Mouse (Mus musculus) limb, embryonic 13.5 days (tissue): ENCODE data around the gene Tceal8. TPM values are rescaled to one million over a fixed set of nuclear protein-coding genes. Genes with fewer than 3 reads are reported as not detected.
"Not testable (repeated sequence)": the region's sequence is repeated elsewhere in the genome, so short reads cannot be mapped to it uniquely, and the experiment has no call there.

Source experiments
- ATAC-seq: fragments of 200-750 bp; cut with Nextera tagmentation; 2 replicates; pipeline ENCODE4 v1.8.0; 2017; ENCODE audit warnings: low read depth, moderate number of reproducible peaks, moderate TSS enrichment; ENCODE audit not compliant: low FRiP score
- H3K27ac ChIP-seq: fragments of 300-500 bp; sonication (generic); 2 replicates; pipeline ENCODE4 v1.5.1; 2015; ENCODE audit warnings: inconsistent platforms, mild to moderate bottlenecking, moderate library complexity
- H3K27me3 ChIP-seq: fragments of 300-500 bp; sonication (generic); 2 replicates; pipeline ENCODE4 v1.6.1; 2015; ENCODE audit warnings: mild to moderate bottlenecking, inconsistent platforms
- H3K36me3 ChIP-seq: fragments of 300-500 bp; sonication (generic); 2 replicates; pipeline ENCODE4 v1.6.1; 2015; ENCODE audit warnings: inconsistent platforms, mild to moderate bottlenecking, moderate library complexity
- H3K4me1 ChIP-seq: fragments of 300-500 bp; sonication (generic); 2 replicates; pipeline ENCODE4 v1.6.1; 2015; ENCODE audit warnings: inconsistent platforms
- H3K4me2 ChIP-seq: fragments of 300-500 bp; sonication (generic); replicated peaks from 2 replicates; pipeline ENCODE4 v1.6.1; 2015; ENCODE audit warnings: inconsistent platforms, mild to moderate bottlenecking, moderate library complexity
- H3K4me3 ChIP-seq: fragments of 300-500 bp; sonication (generic); 2 replicates; pipeline ENCODE4 v1.5.1; 2015; ENCODE audit warnings: moderate library complexity, mild to moderate bottlenecking, inconsistent platforms
- H3K9ac ChIP-seq: fragments of 300-500 bp; sonication (generic); 2 replicates; pipeline ENCODE4 v1.6.1; 2015; ENCODE audit warnings: mild to moderate bottlenecking, inconsistent platforms
- H3K9me3 ChIP-seq: fragments of 300-500 bp; sonication (generic); 2 replicates; pipeline ENCODE4 v1.6.1; 2016; ENCODE audit warnings: inconsistent platforms
- WGBS: fragments of 180-500 bp; shearing (Covaris S2); methylation state at CpG from one replicate; pipeline ENCODE4 v1.1.7; 2015; 5-methylcytosine and 5-hydroxymethylcytosine counted together
- polyA plus RNA-seq: library from polyadenylated mRNA; unstranded; fragments of >200 nt; fragmentation: Nextera tagmentation; extraction: Ambion mirVana; gene quantifications from 2 replicates; pipeline ENCODE4 v1.2.1, GENCODE M21; 2015

The Tceal8 gene
- 217 and 223 TPM in 2 replicates for polyA plus RNA-seq

DNA sequence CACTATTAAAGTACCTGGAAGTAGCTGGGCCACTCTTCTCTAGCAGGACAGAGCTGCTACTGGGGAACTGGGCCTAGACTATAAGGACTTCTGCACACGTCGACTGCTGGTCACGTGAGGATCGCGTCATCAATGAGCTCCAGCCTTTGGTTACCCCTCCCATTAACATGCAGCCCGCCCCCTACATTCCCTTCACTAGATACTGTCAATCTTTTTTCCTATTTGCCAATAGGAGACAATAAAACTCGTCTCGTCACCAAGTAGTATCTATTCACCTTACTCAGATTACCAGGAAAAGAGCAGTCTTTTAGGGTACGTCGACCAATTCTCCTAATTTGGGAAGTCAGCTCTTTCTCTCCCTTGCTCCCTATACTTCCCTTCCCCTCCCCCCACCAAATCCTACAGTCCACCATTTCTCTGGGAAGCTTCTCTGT, at the start of gene Tceal8:
Tceal8 (minus strand) TSS at position 225 of the 434 bp plus-strand sequence.
- Histone ChIP-seq H3K9ac (peak within 1 kb of the TSS; percentile 77), H3K4me1 (peaks cover 3% of the 10 kb centered on the region; the same call in 1 of the 2 replicates), H3K27ac (peak within 1 kb of the TSS; percentile 85), H3K36me3 (peaks cover 6% of the 10 kb centered on the region), H3K9me3 (no peaks in the 10 kb centered on the region), H3K27me3 (peaks cover 18% of the 10 kb centered on the region; the same call in 1 of the 2 replicates), H3K4me2 (peak within 1 kb of the TSS; percentile 63), H3K4me3 (peak within 1 kb of the TSS; percentile 59)
- peak; percentile 98 for ATAC-seq
- 18% methylated on average over 10 of the region's 10 CpGs for WGBS

DNA sequence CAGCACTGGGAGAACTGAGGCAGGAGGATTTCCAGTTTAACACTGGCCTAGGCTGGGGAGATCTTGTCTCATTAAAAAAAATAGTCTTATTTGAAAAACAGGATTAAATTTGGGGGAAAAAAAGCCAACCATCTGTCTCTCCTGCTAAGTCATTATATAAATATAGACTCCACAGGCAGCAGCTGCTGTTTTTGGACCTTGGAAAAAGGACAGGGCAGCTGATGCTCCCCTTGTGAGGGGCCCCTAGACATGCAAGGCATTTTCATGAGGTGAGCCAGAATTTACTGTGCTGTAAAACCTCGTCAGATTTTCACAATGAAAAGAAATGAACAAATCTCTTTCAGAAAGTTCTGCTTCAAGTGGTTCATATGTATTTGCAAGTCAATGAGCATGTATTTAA, 44.2 kb upstream of the Tceal8 start:
- Histone ChIP-seq H3K27ac (no peak overlapping the region), H3K4me1 (no peaks in the 10 kb centered on the region), H3K27me3 (peaks cover 8% of the 10 kb centered on the region; the same call in 1 of the 2 replicates), H3K4me2 (no peak overlapping the region), H3K36me3 (no peaks in the 10 kb centered on the region), H3K4me3 (no peak overlapping the region), H3K9me3 (no peaks in the 10 kb centered on the region), H3K9ac (no peak overlapping the region)
- 31% methylated on average over 1 of the region's 1 CpGs for WGBS
- no peak for ATAC-seq

DNA sequence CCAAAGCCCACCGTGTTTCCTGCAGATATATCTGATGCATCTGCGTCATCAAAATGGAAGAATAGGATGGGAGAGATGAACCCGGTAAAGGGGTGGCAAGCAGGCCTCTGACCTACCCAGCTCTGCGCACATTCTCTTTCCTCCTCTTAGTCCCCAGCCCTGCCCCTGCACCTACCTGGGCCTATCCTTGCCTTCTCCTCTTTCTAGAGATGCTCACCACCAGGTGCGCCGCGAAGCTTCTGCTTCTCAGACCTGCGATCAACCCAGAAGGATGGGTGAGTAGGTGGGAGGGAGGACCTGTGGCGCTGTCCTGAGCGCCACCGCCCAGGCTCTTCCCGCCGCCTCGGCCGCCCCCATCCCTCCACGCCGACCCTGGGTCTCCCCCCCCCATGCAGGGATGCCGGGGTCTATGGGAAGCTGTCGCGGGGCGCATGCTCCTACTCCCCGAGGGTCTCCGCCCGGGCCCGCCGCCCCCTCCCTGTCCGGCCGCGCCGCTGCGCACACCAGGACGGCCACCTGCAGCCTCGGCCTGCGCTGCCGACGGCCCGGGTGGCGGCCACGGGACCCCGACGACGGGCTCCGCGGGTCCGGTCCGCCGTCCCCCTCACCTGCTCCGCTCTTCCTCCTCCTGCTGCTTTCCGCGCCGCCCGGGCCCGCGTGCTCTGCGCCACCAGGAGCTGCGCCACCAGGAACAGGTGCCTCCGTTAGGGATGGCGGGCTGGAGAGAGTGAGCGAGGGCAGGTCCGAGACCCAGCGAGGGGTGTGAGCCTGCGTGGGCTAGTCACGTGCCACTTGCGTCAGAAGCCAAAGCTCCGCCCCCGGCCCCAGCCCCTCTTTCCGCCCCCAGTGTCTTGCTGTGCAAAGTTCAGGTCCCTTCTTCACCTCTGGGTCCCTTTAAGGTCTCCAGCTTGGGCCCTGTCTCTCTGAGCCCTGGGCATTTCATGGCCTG, 42.9 kb upstream of the Tceal8 start, which contains the start of the genes Tceal7 and Bex1:
Tceal7 (plus strand) TSS at position 51 of the 949 bp plus-strand sequence.
Bex1 (minus strand) TSS at position 785 of the 949 bp plus-strand sequence.
- H3K4me2 ChIP-seq, result peak within 1 kb of the TSS; percentile 59
- not testable (repeated sequence) for H3K9ac ChIP-seq, H3K36me3 ChIP-seq, H3K27ac ChIP-seq, H3K4me1 ChIP-seq, H3K9me3 ChIP-seq, H3K27me3 ChIP-seq
- H3K4me3 ChIP-seq, result peak within 1 kb of the TSS; percentile 42
- peak; percentile 86 for ATAC-seq
- WGBS, result 15% methylated on average over 9 of the region's 67 CpGs

DNA sequence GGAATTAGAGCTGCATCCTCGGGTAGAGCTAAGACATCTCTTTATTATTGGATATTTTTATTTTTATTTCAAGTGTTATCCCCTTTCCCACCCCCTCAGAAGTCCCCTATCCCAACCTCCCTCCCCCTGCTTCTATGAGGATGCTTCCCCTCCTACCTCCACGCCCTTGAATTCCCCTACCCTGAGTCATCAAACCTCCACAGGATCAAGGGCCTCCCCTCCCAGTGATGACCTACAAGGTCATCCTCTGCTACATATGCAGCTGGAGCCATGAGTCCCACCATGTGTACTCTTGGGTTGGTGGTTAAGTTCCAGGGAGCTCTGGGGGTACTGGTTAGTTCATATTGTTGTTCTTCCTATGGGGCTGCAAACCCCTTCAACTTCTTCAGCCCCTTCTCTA, 41.3 kb upstream of the Tceal8 start:
- H3K36me3 ChIP-seq, result no peaks in the 10 kb centered on the region
- no peak for ATAC-seq
- H3K27me3 ChIP-seq, result peaks cover 12% of the 10 kb centered on the region; the same call in 1 of the 2 replicates
- no peak overlapping the region for H3K4me2 ChIP-seq
- no peaks in the 10 kb centered on the region for H3K9me3 ChIP-seq
- no peak overlapping the region for H3K4me3 ChIP-seq
- 63% methylated on average over 2 of the region's 2 CpGs for WGBS
- H3K27ac ChIP-seq, result no peak overlapping the region
- H3K9ac ChIP-seq, result no peak overlapping the region
- no peaks in the 10 kb centered on the region for H3K4me1 ChIP-seq

DNA sequence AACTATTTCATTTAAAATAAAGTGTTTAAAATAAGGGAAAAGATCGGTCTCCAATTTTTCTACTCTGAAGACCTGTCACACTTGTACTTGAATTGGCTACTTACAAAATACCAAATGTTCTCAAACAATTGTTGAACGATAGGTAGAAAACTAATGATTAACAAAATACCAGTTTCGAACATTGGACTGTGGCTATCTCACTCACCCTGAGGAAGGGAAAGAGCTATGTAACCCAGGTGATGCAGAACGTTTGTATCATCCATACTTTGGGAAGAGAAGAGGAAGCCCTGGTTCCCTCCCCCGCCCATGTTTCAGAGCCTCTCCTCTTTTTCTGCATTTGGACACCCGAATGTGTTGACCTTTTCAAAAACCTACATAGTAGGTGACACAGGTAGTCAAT, 32.3 kb upstream of the Tceal8 start:
- no peaks in the 10 kb centered on the region for H3K4me1 ChIP-seq
- peaks cover 6% of the 10 kb centered on the region; the same call in 1 of the 2 replicates for H3K27me3 ChIP-seq
- no peak for ATAC-seq
- no peaks in the 10 kb centered on the region for H3K36me3 ChIP-seq
- 74% methylated on average over 6 of the region's 6 CpGs for WGBS
- no peak overlapping the region for H3K4me3 ChIP-seq
- H3K27ac ChIP-seq, result no peak overlapping the region
- H3K4me2 ChIP-seq, result no peak overlapping the region
- no peak overlapping the region for H3K9ac ChIP-seq
- no peaks in the 10 kb centered on the region for H3K9me3 ChIP-seq

DNA sequence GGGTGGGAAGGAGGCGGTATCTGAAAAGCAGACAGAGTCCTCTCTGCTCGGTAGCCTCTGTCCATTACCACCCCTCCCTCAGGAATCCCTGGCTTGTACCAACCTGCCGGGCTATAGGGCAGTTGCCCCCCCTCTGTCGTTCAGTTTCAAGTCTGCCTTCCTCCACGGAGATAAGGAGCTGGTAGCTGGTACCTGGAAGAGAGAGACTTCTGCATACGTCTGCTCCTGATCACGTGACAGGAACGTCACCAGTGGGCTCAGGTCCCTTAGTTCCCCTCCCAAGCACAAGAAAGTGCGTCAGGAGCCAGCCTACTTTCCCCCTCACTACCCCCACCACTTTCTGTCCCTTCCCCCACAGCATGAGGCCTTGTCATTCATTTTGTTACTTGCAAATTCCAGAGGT, 31.5 kb upstream of the Tceal8 start, which contains the start of gene Tceal5:
Tceal5 (minus strand) TSS at position 213 of the 403 bp plus-strand sequence.
- H3K4me3 ChIP-seq, result peak within 1 kb of the TSS; percentile 48
- no peaks in the 10 kb centered on the region for H3K36me3 ChIP-seq
- peak within 1 kb of the TSS; percentile 64 for H3K4me2 ChIP-seq
- peak within 1 kb of the TSS; percentile 55 for H3K9ac ChIP-seq
- H3K27ac ChIP-seq, result no peak within 1 kb of the TSS
- H3K9me3 ChIP-seq, result no peaks in the 10 kb centered on the region
- 10% methylated on average over 9 of the region's 9 CpGs for WGBS
- peaks cover 4% of the 10 kb centered on the region; the same call in 1 of the 2 replicates for H3K27me3 ChIP-seq
- no peaks in the 10 kb centered on the region for H3K4me1 ChIP-seq
- peak; percentile 85 for ATAC-seq

DNA sequence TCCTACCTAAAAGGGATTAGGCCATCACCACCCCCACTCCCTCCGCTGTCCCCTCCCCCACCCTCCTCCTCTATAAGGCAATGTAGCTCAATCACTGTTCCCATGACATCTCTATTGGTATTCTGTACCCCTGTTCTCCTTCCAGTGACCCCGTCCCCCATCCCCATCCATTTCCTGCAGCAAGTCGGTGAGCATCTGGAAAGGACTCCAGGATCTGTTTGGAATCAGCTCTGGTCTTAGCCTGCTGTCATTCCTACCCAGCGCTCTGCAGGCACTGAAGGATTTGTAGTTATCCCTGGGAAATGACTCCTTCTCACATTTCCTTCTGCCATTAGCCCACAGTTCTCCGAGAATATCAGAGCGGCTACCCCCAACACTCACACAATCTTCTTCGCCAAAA, 31.1 kb upstream of the Tceal8 start:
- peak; percentile 59; the same call in 1 of the 2 replicates for ATAC-seq

DNA sequence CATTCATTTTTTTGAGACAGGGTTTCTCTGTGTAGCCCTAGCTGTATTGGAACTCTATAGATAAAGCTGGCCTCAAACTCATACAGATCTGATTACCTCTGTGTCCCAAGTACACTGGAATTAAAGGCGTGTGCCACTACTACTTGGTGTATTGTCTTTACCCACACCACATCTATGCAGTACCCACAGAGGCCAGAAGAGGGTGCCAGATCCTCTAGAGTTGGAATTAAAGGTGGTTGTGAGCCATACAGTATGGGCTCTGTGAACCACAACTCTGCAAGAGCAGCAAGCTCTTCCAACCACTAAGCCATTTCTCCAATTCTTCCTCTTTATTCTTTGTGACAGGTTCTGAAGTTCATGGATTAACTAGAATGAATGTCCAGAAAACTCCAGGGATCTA, 24.7 kb upstream of the Tceal8 start:
- H3K36me3 ChIP-seq, result no peaks in the 10 kb centered on the region
- ATAC-seq, result no peak
- no peaks in the 10 kb centered on the region for H3K4me1 ChIP-seq
- H3K27me3 ChIP-seq, result no peaks in the 10 kb centered on the region
- no peak overlapping the region for H3K4me2 ChIP-seq
- WGBS, result 60% methylated on average over 1 of the region's 1 CpGs
- no peaks in the 10 kb centered on the region for H3K9me3 ChIP-seq
- no peak overlapping the region for H3K9ac ChIP-seq
- H3K27ac ChIP-seq, result no peak overlapping the region
- no peak overlapping the region for H3K4me3 ChIP-seq

More for the DNA sequence above, 31.1 kb upstream of the Tceal8 start:
- H3K27ac ChIP-seq, result no peak overlapping the region
- peak overlapping the region; percentile 55 for H3K9ac ChIP-seq
- 12% methylated on average over 7 of the region's 7 CpGs for WGBS
- peak overlapping the region; percentile 48 for H3K4me3 ChIP-seq
- no peaks in the 10 kb centered on the region for H3K4me1 ChIP-seq
- H3K27me3 ChIP-seq, result peaks cover 4% of the 10 kb centered on the region; the same call in 1 of the 2 replicates
- peak overlapping the region; percentile 64 for H3K4me2 ChIP-seq
- H3K36me3 ChIP-seq, result no peaks in the 10 kb centered on the region
- no peaks in the 10 kb centered on the region for H3K9me3 ChIP-seq

DNA sequence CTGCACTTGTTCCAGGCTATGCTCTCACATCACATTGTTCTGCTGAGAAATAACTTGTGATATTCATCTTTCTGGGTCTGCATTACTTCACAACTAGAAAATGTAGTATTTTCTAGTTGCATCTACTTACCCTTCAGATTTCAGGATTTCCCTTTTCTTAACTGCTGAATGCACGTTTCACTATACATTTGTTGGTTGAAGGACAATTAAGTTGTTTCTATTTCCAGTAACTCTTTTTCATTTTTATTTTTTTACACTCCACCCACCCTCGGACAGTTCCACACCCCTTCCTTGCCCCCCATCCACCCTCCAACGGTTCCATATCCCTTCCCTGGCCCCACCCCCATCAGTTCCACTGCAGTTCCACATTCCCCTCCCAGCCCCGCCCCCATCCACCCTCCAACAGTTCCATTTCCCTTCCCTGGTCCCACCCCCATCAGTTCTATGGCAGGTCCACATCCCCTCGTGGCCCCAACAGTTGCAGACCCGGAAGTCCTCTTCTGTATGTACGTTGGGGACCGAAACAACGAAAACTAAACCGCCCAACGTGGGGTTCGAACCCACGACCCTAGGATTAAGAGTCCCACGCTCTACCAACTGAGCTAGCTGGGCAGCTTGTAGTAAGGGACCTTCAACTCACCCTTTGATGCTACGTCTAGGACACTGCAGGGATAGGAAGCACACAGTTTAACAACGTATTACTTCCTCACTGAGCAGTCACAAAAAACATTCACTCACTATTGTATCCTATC, 23.2 kb upstream of the Tceal8 start:
- H3K36me3 ChIP-seq, result no peaks in the 10 kb centered on the region
- H3K4me2 ChIP-seq, result no peak overlapping the region
- no peaks in the 10 kb centered on the region for H3K9me3 ChIP-seq
- WGBS, result 83% methylated on average over 16 of the region's 16 CpGs
- H3K9ac ChIP-seq, result no peak overlapping the region
- H3K27me3 ChIP-seq, result no peaks in the 10 kb centered on the region
- H3K27ac ChIP-seq, result no peak overlapping the region
- no peak overlapping the region for H3K4me3 ChIP-seq
- no peaks in the 10 kb centered on the region for H3K4me1 ChIP-seq
- ATAC-seq, result no peak

DNA sequence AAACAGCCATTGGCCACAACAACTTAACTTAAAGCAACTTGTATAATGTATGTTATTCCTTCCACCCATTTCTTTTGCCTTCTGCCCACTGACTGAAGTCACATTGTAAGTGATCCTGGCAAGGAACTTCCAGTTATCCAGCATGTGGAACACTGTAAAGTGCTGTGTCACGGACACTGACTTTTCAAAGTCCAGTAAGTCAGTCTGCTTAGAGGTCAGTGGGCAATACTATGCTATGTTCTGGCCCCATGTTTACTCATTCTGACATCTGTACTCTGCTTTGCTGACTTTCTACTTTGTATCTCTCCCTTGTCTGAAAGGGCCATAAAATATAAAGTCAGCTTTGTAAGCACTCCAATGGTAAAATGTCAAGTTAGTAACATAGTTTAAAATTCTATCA, 11.0 kb upstream of the Tceal8 start:
- Histone ChIP-seq H3K27ac (no peak overlapping the region), H3K4me1 (no peaks in the 10 kb centered on the region), H3K4me2 (no peak overlapping the region), H3K36me3 (no peaks in the 10 kb centered on the region), H3K4me3 (no peak overlapping the region), H3K27me3 (peaks cover 9% of the 10 kb centered on the region; the same call in 1 of the 2 replicates), H3K9ac (no peak overlapping the region), H3K9me3 (no peaks in the 10 kb centered on the region)
- no peak for ATAC-seq
- WGBS, result 82% methylated on average over 1 of the region's 1 CpGs

DNA sequence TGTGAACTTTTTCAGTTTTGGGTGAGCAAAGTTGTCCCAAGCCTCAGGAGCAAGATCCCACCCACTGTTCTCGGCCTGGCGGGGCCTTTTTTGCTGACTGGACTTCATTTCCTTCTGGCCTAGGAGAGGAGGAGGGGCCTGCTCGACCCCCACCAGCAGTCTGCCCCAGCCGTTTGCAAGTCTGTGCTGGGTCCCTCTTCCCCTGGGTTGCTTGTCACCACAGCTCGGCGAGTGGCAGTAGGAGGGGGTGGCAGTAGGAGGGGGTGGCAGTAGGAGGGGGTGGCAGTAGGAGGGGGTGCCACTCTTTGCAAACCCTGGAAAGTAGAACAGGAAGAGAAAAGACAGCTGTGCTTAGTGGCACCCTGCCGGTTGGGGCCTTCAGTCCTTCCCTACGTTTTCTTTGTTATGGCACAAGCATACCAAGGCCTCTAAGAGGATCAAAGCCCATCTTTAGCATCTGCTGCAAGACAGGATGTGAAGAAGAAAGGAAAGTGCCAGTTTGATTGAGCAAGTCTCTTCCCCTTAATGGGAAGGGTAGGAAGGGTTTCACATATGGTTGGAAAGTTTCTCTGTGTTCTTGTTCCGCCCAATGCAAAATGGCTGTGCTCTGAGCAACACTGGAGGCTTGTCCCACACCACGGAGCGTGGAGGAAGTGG, 8.9 kb upstream of the Tceal8 start:
- no peaks in the 10 kb centered on the region for H3K9me3 ChIP-seq
- no peak for ATAC-seq
- no peaks in the 10 kb centered on the region for H3K4me1 ChIP-seq
- H3K4me2 ChIP-seq, result no peak overlapping the region
- H3K4me3 ChIP-seq, result no peak overlapping the region
- H3K27ac ChIP-seq, result no peak overlapping the region
- H3K36me3 ChIP-seq, result no peaks in the 10 kb centered on the region
- WGBS, result 23% methylated on average over 11 of the region's 11 CpGs
- H3K27me3 ChIP-seq, result peaks cover 16% of the 10 kb centered on the region; the same call in 1 of the 2 replicates
- H3K9ac ChIP-seq, result no peak overlapping the region
